Mouse (Mus musculus): ENCODE data around the gene Gm49358. TPM values are rescaled to one million over a fixed set of nuclear protein-coding genes. Genes with fewer than 3 reads are reported as not detected.

Gm49358 gene
- polyA plus RNA-seq, 1 experiment from 2014 or later, result not detected

DNA sequence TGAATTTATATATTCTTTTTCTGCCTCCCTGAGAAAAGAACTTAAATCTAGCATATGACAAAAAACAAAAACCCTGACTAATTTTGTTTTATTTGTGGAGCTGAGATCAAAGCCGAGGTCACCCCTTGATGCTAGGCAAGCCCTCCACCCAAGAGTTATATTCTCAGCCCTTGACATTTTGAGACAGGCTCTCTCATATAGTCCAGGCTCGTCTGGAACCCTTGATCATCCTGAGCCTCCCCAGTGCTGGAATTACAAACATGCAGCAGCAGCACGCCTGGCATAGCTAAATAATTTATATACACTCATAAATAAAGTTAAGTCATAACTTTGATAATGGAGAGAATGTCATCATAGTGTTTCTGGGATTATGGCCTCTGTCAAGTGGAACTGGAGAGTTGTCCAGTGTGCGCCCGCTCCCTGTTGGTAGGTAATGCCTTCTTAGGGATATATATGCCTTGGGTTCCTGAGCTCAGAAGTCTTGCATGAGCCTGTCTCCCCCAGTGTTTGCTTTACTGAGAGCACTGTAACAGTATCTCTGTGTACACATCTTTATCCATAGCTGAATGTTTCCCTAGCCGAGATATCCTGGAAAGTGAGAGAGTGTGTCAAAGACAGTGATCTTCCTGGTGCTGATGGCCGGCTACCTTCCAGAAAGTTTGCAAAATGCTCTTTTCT lies 27.9 kb downstream of the Gm49358 start:
- Histone ChIP-seq H3K4me2 (no peak overlapping the region), H3K9me3 (replicated peaks) (no peaks in the 10 kb centered on the region), H3K9ac (no peak overlapping the region), H3K27ac (ENCODE audit: poor library complexity, severe bottlenecking) (no peak overlapping the region), H3K36me3 (no peaks in the 10 kb centered on the region), H3K27me3 (replicated peaks) (no peaks in the 10 kb centered on the region), H3K4me1 (replicated peaks) (peaks cover 36% of the 10 kb centered on the region), H3K4me3 (no peak overlapping the region)
- 61% methylated on average over 7 of the region's 7 CpGs for WGBS
- ATAC-seq (ENCODE audit: insufficient number of reproducible peaks, low FRiP score), result no peak

DNA sequence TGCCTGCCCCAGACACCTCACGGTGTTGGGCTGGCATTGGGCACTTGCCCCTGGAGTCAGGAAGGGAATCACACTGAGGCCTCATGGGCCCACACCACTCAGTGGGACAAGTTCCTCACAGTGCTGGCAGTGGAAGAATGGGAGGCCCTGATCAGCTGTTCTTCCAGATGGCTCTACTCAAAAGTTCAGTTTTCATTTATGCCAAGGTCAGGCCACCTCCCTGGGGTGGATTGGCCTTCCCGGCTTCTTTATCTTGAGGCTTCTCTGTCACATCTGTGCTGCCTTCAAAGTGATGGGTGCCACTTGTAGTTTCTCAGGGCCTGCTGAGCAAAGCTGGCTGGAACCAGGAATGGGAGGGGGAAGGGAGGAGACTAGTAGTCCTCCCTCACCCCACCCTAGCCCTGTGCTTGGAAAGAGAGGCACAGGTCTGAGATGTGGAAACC lies 29.8 kb downstream of the Gm49358 start:
- Histone ChIP-seq H3K27me3 (replicated peaks) (no peaks in the 10 kb centered on the region), H3K4me3 (no peak overlapping the region), H3K9ac (no peak overlapping the region), H3K27ac (ENCODE audit: poor library complexity, severe bottlenecking) (peak overlapping the region; percentile 63), H3K4me1 (replicated peaks) (peaks cover 36% of the 10 kb centered on the region), H3K36me3 (no peaks in the 10 kb centered on the region), H3K9me3 (replicated peaks) (no peaks in the 10 kb centered on the region), H3K4me2 (no peak overlapping the region)
- WGBS, result 48% methylated on average over 2 of the region's 2 CpGs
- peak; percentile 25; the same call in 1 of the 2 replicates for ATAC-seq (ENCODE audit: insufficient number of reproducible peaks, low FRiP score)

DNA sequence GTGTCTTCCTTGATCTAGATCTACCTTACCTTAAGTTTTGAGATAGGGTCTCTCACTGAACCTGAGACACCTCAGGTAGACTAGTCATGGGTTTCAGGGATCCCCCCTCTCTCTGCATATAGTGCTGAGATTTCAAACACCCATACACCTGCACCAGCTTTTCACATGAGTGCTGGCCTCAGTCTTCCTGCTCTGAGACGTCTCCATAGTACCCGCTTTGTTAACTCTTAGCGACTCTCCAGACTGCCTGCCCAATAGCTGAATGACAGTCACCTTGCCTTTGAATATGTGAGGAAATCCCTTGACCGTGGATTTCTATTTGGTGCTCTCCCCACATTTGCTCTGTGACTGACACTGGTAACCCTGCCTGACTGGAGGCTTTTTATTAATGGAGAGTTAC lies 30.4 kb downstream of the Gm49358 start:
- Histone ChIP-seq H3K27ac (ENCODE audit: poor library complexity, severe bottlenecking) (no peak overlapping the region), H3K27me3 (replicated peaks) (no peaks in the 10 kb centered on the region), H3K4me2 (no peak overlapping the region), H3K4me1 (replicated peaks) (peaks cover 36% of the 10 kb centered on the region), H3K9me3 (replicated peaks) (no peaks in the 10 kb centered on the region), H3K9ac (no peak overlapping the region), H3K4me3 (no peak overlapping the region), H3K36me3 (no peaks in the 10 kb centered on the region)
- WGBS, result 85% methylated on average over 4 of the region's 4 CpGs
- no peak for ATAC-seq (ENCODE audit: insufficient number of reproducible peaks, low FRiP score)

- WGBS, result 77% methylated on average over 9 of the region's 9 CpGs
- Histone ChIP-seq H3K9ac (no peak overlapping the region), H3K36me3 (no peaks in the 10 kb centered on the region), H3K4me2 (no peak overlapping the region), H3K9me3 (replicated peaks) (no peaks in the 10 kb centered on the region), H3K4me3 (no peak overlapping the region), H3K27ac (ENCODE audit: poor library complexity, severe bottlenecking) (peak overlapping the region; percentile 63; the same call in 1 of the 2 replicates), H3K27me3 (replicated peaks) (no peaks in the 10 kb centered on the region), H3K4me1 (replicated peaks) (peaks cover 36% of the 10 kb centered on the region)
- ATAC-seq (ENCODE audit: insufficient number of reproducible peaks, low FRiP score), result peak; percentile 45; the same call in 1 of the 2 replicates
Measured at GRCm38 (mm10) chr10:86794794-86795535, 31.2 kb downstream of the Gm49358 start.

GRCm38 (mm10) chr10:86796073-86796741 lies 32.4 kb downstream of the Gm49358 start:
- ATAC-seq (ENCODE audit: insufficient number of reproducible peaks, low FRiP score), result peak; percentile 36; the same call in 1 of the 2 replicates
- Histone ChIP-seq H3K27ac (ENCODE audit: poor library complexity, severe bottlenecking) (no peak overlapping the region), H3K4me1 (replicated peaks) (peaks cover 33% of the 10 kb centered on the region), H3K27me3 (replicated peaks) (no peaks in the 10 kb centered on the region), H3K9ac (no peak overlapping the region), H3K4me2 (no peak overlapping the region), H3K4me3 (no peak overlapping the region), H3K36me3 (no peaks in the 10 kb centered on the region), H3K9me3 (replicated peaks) (no peaks in the 10 kb centered on the region)
- WGBS, result 85% methylated on average over 5 of the region's 5 CpGs

DNA sequence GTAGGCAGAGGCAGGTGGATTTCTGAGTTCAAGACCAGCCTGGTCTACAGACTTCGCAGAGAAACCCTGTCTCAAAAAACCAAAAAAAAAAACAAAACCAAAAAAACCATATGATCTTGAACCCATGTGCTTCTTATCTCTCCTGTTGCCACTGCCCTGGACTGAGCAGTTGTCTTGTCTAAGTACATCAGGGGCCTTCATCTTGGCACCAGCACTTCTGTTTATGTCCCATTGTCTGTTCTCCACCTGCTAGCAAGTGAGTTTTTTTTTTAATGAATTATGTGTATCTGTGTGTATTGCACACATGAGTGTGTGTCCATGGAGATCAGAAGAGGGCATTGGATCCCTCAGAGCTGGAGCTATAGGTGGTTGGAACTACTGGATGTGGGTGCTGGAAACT lies 43.6 kb downstream of the Gm49358 start:
- 100% methylated on average over 1 of the region's 1 CpGs for WGBS
- Histone ChIP-seq H3K9me3 (replicated peaks) (no peaks in the 10 kb centered on the region), H3K9ac (no peak overlapping the region), H3K4me3 (no peak overlapping the region), H3K36me3 (0 out of 2 replicates have a peak, but pooled peaks cover 3% of the 10 kb centered on the region), H3K4me1 (replicated peaks) (peaks cover 10% of the 10 kb centered on the region; the same call in 1 of the 2 replicates), H3K4me2 (no peak overlapping the region), H3K27ac (ENCODE audit: poor library complexity, severe bottlenecking) (no peak overlapping the region), H3K27me3 (replicated peaks) (no peaks in the 10 kb centered on the region)
- ATAC-seq (ENCODE audit: insufficient number of reproducible peaks, low FRiP score), result no peak

GRCm38 (mm10) chr10:86808013-86808758 lies 44.4 kb downstream of the Gm49358 start:
- 84% methylated on average over 15 of the region's 15 CpGs for WGBS
- Histone ChIP-seq H3K36me3 (peaks cover 9% of the 10 kb centered on the region; the same call in 1 of the 2 replicates), H3K4me1 (replicated peaks) (peaks cover 11% of the 10 kb centered on the region; the same call in 1 of the 2 replicates), H3K27me3 (replicated peaks) (no peaks in the 10 kb centered on the region), H3K9me3 (replicated peaks) (no peaks in the 10 kb centered on the region), H3K4me3 (no peak overlapping the region), H3K9ac (no peak overlapping the region), H3K27ac (ENCODE audit: poor library complexity, severe bottlenecking) (no peak overlapping the region), H3K4me2 (no peak overlapping the region)
- ATAC-seq (ENCODE audit: insufficient number of reproducible peaks, low FRiP score), result no peak

- Histone ChIP-seq H3K4me2 (no peak overlapping the region), H3K4me1 (replicated peaks) (peaks cover 26% of the 10 kb centered on the region), H3K9me3 (replicated peaks) (no peaks in the 10 kb centered on the region), H3K36me3 (peaks cover 9% of the 10 kb centered on the region; the same call in 1 of the 2 replicates), H3K27ac (ENCODE audit: poor library complexity, severe bottlenecking) (no peak overlapping the region), H3K9ac (no peak overlapping the region), H3K4me3 (no peak overlapping the region), H3K27me3 (replicated peaks) (no peaks in the 10 kb centered on the region)
- WGBS, result 87% methylated on average over 9 of the region's 9 CpGs
- no peak for ATAC-seq (ENCODE audit: insufficient number of reproducible peaks, low FRiP score)
Measured at GRCm38 (mm10) chr10:86810000-86810399, 46.2 kb downstream of the Gm49358 start.

DNA sequence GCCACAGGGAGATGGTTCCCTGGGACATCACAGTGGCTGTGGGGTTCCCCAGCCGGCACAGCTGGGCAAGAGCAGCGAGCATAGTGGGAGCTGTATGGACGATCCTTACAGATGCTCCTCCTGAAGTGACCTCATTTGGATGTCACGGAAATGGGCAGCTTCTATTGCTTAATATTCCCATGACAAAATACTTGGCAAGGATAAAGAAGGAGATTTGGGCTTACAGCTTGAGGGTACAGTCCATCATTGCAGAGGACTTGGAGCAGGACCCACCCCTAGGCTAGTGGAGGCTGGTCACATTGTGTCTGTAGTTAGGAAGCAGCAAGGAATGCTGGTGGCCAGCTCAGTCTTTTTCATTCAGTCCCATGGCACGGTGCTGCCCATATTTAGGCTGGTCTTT lies 46.8 kb downstream of the Gm49358 start:
- 93% methylated on average over 5 of the region's 5 CpGs for WGBS

GRCm38 (mm10) chr10:86814292-86815131 lies 50.7 kb downstream of the Gm49358 start:
- Histone ChIP-seq H3K36me3 (peaks cover 20% of the 10 kb centered on the region; the same call in 1 of the 2 replicates), H3K9ac (no peak overlapping the region), H3K4me1 (replicated peaks) (peaks cover 40% of the 10 kb centered on the region), H3K4me3 (no peak overlapping the region), H3K4me2 (no peak overlapping the region), H3K9me3 (replicated peaks) (no peaks in the 10 kb centered on the region), H3K27me3 (replicated peaks) (no peaks in the 10 kb centered on the region), H3K27ac (ENCODE audit: poor library complexity, severe bottlenecking) (peak overlapping the region; percentile 76)
- WGBS, result 61% methylated on average over 19 of the region's 19 CpGs
- 0 out of 2 replicates have a peak, but pooled peaks have one; percentile 7 for ATAC-seq (ENCODE audit: insufficient number of reproducible peaks, low FRiP score)

More for the DNA sequence above, 46.8 kb downstream of the Gm49358 start:
- H3K36me3 ChIP-seq, result peaks cover 11% of the 10 kb centered on the region; the same call in 1 of the 2 replicates
- peaks cover 28% of the 10 kb centered on the region for H3K4me1 ChIP-seq (replicated peaks)
- no peak for ATAC-seq (ENCODE audit: insufficient number of reproducible peaks, low FRiP score)
- H3K9me3 ChIP-seq (replicated peaks), result no peaks in the 10 kb centered on the region
- H3K4me2 ChIP-seq, result no peak overlapping the region
- H3K4me3 ChIP-seq, result no peak overlapping the region
- no peak overlapping the region for H3K9ac ChIP-seq
- H3K27me3 ChIP-seq (replicated peaks), result no peaks in the 10 kb centered on the region
- no peak overlapping the region for H3K27ac ChIP-seq (ENCODE audit: poor library complexity, severe bottlenecking)

Data from heart, embryonic 12.5 days (tissue).